Mouse (Mus musculus) liver, adult 2 months (tissue): ENCODE measurements around the gene Gm5089. TPM values are rescaled to one million over a fixed set of nuclear protein-coding genes. Genes with fewer than 3 reads are reported as not detected.
A peak's percentile ranks its signal among the peaks of the same experiment; 100 is the strongest.

ENCODE experiments used
- DNase-seq: peaks from one replicate; pipeline ENCODE4 v3.0.0-alpha.2; 2011; ENCODE audit warnings: low read depth, low spot score; ENCODE audit errors: extremely low read depth
- H3K27ac ChIP-seq: fragments of 200-500 bp; replicated peaks from 2 replicates; pipeline ENCODE4 v1.5.1; 2012; ENCODE audit warnings: low read depth, mild to moderate bottlenecking, control low read depth, inconsistent platforms, low read length; ENCODE audit not compliant: insufficient read depth
- H3K27me3 ChIP-seq: fragments of 200-500 bp; 2 replicates; pipeline ENCODE4 v1.6.1; 2012; ENCODE audit warnings: mild to moderate bottlenecking, moderate library complexity, low read length, inconsistent platforms; ENCODE audit not compliant: control insufficient read depth, insufficient read depth
- H3K36me3 ChIP-seq: fragments of 200-500 bp; 2 replicates; pipeline ENCODE4 v1.6.1; 2012; ENCODE audit warnings: low read length, inconsistent platforms; ENCODE audit not compliant: control insufficient read depth, insufficient read depth
- H3K4me1 ChIP-seq: fragments of 200-500 bp; 2 replicates; pipeline ENCODE4 v1.6.1; 2011; ENCODE audit warnings: low read length; ENCODE audit not compliant: control insufficient read depth, insufficient read depth
- H3K4me3 ChIP-seq: fragments of 200-500 bp; 2 replicates; pipeline ENCODE4 v1.5.1; 2011; ENCODE audit warnings: low read depth, mild to moderate bottlenecking, control low read depth, low read length, moderate library complexity; ENCODE audit not compliant: insufficient read depth
- H3K79me2 ChIP-seq: fragments of 200-500 bp; 2 replicates; pipeline ENCODE4 v1.6.1; 2012; ENCODE audit warnings: inconsistent platforms, mild to moderate bottlenecking, low read length, moderate library complexity; ENCODE audit not compliant: control insufficient read depth, insufficient read depth
- H3K9ac ChIP-seq: fragments of 200-500 bp; 2 replicates; pipeline ENCODE4 v1.6.1; 2012; ENCODE audit warnings: low read depth, mild to moderate bottlenecking, control low read depth, inconsistent platforms, low read length
- CTCF ChIP-seq: fragments of 200-500 bp; IDR thresholded peaks from 2 replicates; pipeline ENCODE4 v1.5.1; 2011; ENCODE audit warnings: low read depth, low read length, control low read depth
- POLR2A ChIP-seq: fragments of 200-500 bp; IDR thresholded peaks from 2 replicates; pipeline ENCODE4 v1.6.1; 2011; ENCODE audit warnings: low read length, control low read depth; ENCODE audit not compliant: insufficient read depth; ENCODE audit errors: extremely low read depth
- WGBS: fragments of 180-500 bp; shearing (Covaris S2); methylation state at CpG from one replicate; pipeline ENCODE4 v1.1.7; 2018; 5-methylcytosine and 5-hydroxymethylcytosine counted together
- polyA plus RNA-seq: library from polyadenylated mRNA; depleted of rRNA; stranded (reverse); fragments of >200 nt; gene quantifications from 2 replicates; pipeline ENCODE4 v1.2.3, GENCODE M21; 2012
- total RNA-seq: library from RNA; depleted of rRNA; stranded (reverse); fragments of >200 nt; gene quantifications from 2 replicates; pipeline ENCODE4 v1.2.3, GENCODE M21; 2014

Gm5089 gene
- total and polyA plus RNA-seq, 2 experiments = not detected

DNA sequence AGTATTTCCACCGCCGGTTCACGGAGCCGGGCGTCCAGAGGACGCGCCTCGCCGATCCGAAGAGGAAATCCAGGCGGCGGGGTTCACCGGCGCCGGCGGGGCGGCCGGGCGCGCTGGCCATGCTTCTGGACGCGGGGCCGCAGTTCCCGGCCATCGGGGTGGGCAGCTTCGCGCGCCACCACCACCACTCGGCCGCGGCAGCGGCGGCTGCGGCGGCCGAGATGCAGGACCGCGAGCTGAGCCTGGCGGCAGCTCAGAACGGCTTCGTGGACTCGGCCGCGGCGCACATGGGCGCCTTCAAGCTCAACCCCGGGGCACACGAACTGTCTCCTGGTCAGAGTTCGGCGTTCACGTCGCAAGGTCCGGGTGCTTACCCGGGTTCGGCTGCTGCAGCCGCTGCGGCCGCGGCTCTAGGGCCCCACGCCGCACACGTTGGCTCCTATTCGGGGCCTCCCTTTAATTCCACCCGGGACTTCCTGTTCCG, 24.7 kb upstream of the Gm5089 start:
- DNase-seq = no peak
- Histone ChIP-seq H3K36me3 (no peaks in the 10 kb centered on the region), H3K27me3 (peaks cover 29% of the 10 kb centered on the region), H3K9ac (no peak overlapping the region), H3K27ac (no peak overlapping the region), H3K4me3 (peak overlapping the region; percentile 31; the same call in 1 of the 2 replicates), H3K79me2 (no peaks in the 10 kb centered on the region), H3K4me1 (no peaks in the 10 kb centered on the region)
- WGBS = 1% methylated on average over 62 of the region's 65 CpGs
- TF ChIP-seq CTCF = no peak
- TF ChIP-seq POLR2A = no peak

DNA sequence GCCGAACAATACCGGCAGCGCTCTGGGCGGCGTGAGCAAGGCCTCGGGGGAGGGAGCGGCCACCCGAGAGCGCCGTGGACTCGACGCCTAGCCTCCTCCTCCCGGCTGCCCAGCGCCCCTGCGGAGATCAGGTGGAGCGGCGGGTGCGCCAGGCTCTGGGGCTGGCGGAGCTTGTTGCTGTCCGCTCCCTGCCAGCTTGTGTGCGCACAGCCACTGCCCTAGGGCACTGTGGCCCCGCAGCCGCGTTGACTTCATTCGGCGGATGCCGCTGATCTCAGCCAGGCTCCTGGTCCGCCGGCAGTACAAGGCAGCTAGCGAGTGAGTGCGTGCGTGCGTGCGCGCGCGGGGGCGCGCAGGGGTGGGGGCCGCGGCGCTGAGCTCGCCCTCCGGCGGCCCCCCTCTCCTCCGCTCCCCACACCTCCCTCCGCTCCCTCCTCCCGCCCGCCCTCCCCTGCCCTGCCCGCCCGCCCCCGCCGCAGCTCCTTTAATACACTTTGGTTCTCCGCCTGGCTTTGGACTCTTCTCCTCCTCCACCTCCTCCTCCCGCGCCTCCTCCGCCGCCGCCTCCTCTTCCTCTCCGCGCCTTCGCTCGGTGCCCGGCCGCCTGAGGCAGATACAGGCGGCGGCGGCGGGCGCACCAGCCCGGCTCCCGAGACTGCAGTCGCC, 24.1 kb upstream of the Gm5089 start, which contains the start of gene Zic2:
Gene Zic2, plus strand, starts transcription at position 545 of the 666 bp plus-strand sequence.
- WGBS = 1% methylated on average over 58 of the region's 73 CpGs
- TF ChIP-seq POLR2A (no peak), CTCF (no peak)
- Histone ChIP-seq H3K9ac (no peak within 1 kb of the TSS), H3K27me3 (peaks cover 29% of the 10 kb centered on the region), H3K36me3 (no peaks in the 10 kb centered on the region), H3K4me1 (no peaks in the 10 kb centered on the region), H3K4me3 (peak within 1 kb of the TSS; percentile 31; the same call in 1 of the 2 replicates), H3K27ac (no peak within 1 kb of the TSS), H3K79me2 (no peaks in the 10 kb centered on the region)
- DNase-seq = no peak

- peaks cover 29% of the 10 kb centered on the region for H3K27me3 ChIP-seq
- H3K27ac ChIP-seq = no peak overlapping the region
- H3K79me2 ChIP-seq = no peaks in the 10 kb centered on the region
- TF ChIP-seq POLR2A (no peak), CTCF (no peak)
- no peaks in the 10 kb centered on the region for H3K4me1 ChIP-seq
- H3K9ac ChIP-seq = no peak overlapping the region
- H3K36me3 ChIP-seq = no peaks in the 10 kb centered on the region
- no peak overlapping the region for H3K4me3 ChIP-seq
- DNase-seq = no peak
- 2% methylated on average over 57 of the region's 57 CpGs for WGBS
These were observed 23.4 kb upstream of the Gm5089 start for GRCm38 (mm10) chr14:122474041-122474890.

- H3K4me3 ChIP-seq = no peak overlapping the region
- DNase-seq = no peak
- WGBS = 4% methylated on average over 17 of the region's 17 CpGs
- no peaks in the 10 kb centered on the region for H3K36me3 ChIP-seq
- H3K4me1 ChIP-seq = no peaks in the 10 kb centered on the region
- peaks cover 25% of the 10 kb centered on the region for H3K27me3 ChIP-seq
- no peak overlapping the region for H3K9ac ChIP-seq
- H3K27ac ChIP-seq = no peak overlapping the region
- no peaks in the 10 kb centered on the region for H3K79me2 ChIP-seq
- TF ChIP-seq CTCF (no peak), POLR2A (no peak)
These were observed 22.4 kb upstream of the Gm5089 start for GRCm38 (mm10) chr14:122473211-122473751.

DNA sequence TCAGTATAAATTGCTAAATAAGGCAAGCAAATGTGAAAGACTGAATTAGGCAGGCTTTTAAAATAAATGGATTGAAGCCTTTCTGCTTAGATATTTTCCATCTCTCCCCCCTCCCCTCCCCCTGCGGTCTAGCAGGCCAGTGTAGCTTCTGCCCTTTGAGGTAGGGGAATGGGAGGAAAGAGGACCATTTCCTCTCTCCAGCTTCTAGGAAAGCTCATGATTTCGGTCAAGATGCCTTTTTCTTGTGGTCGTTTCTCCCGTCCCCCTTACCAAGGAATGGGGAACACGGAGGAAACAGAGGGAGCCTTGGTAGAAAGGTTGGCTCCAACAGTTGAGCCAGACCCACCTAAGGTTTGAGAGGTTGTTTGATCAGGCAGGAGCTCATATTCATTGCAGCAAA, 21.7 kb upstream of the Gm5089 start:
- TF ChIP-seq POLR2A = no peak
- no peak for TF ChIP-seq CTCF
- no peak overlapping the region for H3K9ac ChIP-seq
- H3K4me1 ChIP-seq = no peaks in the 10 kb centered on the region
- no peak for DNase-seq
- H3K79me2 ChIP-seq = no peaks in the 10 kb centered on the region
- 4% methylated on average over 5 of the region's 5 CpGs for WGBS
- no peak overlapping the region for H3K4me3 ChIP-seq
- H3K36me3 ChIP-seq = no peaks in the 10 kb centered on the region
- peaks cover 24% of the 10 kb centered on the region for H3K27me3 ChIP-seq
- no peak overlapping the region for H3K27ac ChIP-seq

DNA sequence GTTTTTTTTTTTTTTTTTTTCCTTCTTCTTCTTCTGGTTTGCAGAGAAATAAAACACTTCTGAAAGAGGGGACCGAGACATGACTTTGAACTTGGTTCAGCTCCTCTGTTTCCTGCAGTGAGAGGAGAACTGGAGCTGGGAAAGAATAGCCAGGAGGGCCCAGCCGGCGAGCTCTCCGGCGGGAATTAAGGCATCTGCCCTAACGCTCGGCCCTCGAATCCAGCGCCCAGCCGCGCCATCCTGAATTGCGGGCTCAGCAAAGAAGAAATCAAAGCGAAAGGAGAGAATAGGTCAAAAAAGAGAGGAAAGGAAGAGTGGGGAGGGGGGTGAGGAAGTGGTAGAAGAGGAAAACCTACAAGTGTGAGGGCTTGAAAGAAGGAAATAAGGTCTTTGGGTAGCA, 21.2 kb upstream of the Gm5089 start:
- no peak for TF ChIP-seq CTCF
- TF ChIP-seq POLR2A = no peak
- no peaks in the 10 kb centered on the region for H3K36me3 ChIP-seq
- WGBS = 5% methylated on average over 13 of the region's 13 CpGs
- no peak overlapping the region for H3K4me3 ChIP-seq
- H3K79me2 ChIP-seq = no peaks in the 10 kb centered on the region
- H3K27ac ChIP-seq = no peak overlapping the region
- DNase-seq = no peak
- no peaks in the 10 kb centered on the region for H3K4me1 ChIP-seq
- no peak overlapping the region for H3K9ac ChIP-seq
- H3K27me3 ChIP-seq = peaks cover 24% of the 10 kb centered on the region
